Mouse (Mus musculus) ovary, adult 10 weeks (tissue): ENCODE results near the gene Cavin2. TPM values are rescaled to one million over a fixed set of nuclear protein-coding genes. Genes with fewer than 3 reads are reported as not detected.

Experiments used
- polyA plus RNA-seq: library from polyadenylated mRNA; stranded (reverse); fragments of 350-450 nt; fragmentation: Illumina TruSeq; extraction: RNeasy Lipid Tissue Mini Kit (QIAGEN cat#74804); gene quantifications from one replicate; pipeline ENCODE4 v1.2.3, GENCODE M21; 2014

Cavin2 gene
- 145 TPM for polyA plus RNA-seq

DNA sequence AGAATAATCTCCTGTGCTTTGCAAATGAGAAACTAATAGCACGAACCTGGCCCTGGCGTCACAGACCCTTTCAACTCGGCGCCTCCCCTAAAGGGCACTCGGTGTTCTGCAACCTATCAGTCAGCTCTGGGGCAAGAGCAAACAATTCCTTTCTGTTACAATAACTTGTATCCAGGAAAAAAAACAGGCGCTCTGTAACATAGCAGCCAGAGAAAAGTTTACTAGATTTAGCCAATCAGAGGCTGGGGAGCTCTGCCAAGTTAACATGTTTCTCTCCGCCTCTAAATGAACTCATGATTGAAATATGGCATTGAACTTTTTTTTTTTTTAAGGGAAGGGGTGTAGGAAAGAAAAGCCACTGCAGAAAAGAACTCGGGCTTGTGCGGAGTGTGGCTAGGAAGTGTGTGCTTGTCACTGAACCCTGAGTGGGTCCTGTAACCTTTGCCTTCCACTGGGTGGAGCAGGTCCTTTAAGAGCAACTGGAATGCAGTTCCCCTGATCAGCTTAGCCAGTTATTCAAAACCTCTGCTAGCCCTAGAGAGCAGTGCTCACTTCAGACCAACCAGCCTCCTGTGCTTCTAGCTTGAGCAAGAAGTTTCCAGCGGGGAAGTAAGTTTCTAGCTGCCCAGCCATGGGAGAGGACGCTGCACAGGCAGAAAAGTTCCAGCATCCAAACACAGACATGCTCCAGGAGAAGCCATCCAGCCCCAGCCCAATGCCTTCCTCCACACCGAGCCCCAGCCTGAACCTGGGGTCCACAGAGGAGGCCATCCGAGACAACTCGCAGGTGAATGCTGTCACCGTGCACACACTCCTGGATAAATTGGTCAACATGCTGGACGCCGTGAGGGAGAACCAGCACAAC, at the start of gene Cavin2:
Cavin2 (plus strand) TSS at position 372 of the 865 bp plus-strand sequence.

Other genes with a start within 250 kb of the Cavin2 start
- gene Nabp1, start 189.3 kb downstream of the Cavin2 start, polyA plus RNA-seq = 44.4 TPM